Mouse (Mus musculus) left cerebral cortex, adult 11 months (tissue): ENCODE measurements at regions not wholly inside any gene's neighbourhood (a gene's known extent, or its start where the extent isn't known, plus 50 kb on each side); places are given as distances from the start of the nearest gene placed in this dataset.
A peak's percentile ranks its signal among the peaks of the same experiment; 100 is the strongest.

Experiments used
- DNase-seq: peaks from one replicate; pipeline ENCODE4 v3.0.0; 2022; ENCODE audit warnings: low spot score

DNA sequence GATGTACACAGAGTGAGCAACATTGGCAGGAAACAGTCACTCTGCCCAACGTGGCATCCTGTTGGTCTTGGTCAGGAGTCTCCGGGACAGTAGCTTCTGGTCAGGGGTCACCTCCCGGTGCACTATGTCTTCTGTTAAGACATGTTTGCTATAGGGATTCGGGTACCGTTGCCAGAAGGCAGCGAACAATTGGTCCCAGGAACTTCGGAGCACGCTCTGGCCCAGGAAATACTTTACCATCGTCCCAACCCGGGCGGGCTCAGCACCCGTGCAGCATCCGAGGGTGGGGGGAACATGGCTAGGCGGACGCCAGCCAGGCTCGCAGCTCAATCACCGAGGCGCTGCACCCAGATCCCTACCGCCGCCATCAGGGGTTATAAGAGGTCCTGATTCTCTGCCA lies 80.6 kb upstream of the Adam23 start:
- no peak for DNase-seq

DNA sequence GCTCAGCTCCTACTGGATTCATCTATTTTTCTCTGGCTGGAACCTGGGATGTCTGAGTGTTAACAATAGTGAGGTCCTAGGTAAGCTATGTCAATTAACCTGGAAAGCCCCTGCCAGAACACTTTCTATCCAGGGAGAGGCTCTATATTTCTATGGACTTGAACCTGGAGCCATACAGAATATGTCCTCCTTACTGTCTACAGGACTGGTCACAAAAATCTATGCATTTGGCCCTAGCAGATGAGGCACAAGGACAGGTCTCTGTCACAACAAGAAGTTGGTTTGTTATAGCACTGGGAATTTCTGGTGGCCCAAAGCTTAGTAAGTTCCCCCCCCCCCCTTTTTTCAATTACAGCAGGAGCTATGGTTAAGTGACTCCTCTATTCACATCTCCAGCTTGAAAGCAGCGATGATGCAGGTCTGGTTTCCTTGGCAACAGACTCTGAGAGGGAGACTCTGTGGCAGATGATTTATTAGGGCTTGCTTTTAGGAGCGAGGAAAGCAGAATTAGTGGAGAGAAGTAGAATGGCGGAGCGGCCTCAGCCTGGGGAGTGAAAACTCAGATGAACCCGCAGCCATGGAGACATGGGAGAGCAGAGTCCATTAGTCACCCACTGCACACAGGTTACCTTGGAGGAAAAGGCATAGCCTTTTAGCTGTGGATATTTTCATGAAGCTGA lies 77.9 kb upstream of the Adam23 start:
- DNase-seq = peak; percentile 12

DNA sequence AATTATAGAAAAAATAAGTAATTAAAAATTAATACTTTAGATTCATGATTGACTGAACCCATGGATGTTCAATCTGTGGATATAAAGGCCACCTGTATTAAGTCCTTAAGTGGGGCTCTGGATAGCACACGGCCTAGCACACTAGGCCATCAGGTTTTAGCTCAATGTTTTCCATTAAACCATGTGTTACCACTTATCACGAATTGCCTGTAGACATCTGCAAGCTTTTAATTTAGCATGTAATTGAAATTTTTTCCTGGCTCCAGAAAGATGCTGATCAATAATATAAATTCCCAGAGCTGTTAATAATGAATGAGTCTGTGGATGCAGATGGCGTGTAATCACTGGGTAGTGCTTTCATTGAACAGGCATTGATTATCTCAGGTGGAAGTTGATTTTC lies 76.8 kb upstream of the Adam23 start:
- no peak for DNase-seq

DNA sequence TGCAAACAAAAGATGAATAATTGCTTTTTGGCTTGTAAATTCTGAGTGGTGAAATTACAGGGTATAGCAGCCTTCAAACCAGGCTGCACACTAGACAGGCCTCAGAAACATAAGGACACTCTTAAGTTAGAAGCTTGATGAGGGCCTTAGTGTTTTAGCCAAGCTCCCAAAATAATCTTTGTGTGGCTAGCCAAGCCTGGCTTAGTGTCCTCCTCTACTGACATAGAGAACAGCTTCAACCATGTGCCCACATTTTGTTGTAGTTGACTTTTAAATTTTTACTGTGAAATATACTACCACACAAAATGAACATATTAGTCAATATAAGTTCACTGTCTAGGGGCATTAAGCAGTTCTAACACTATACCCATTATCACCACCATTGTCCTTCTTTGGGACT lies 76.1 kb upstream of the Adam23 start:
- DNase-seq = no peak

DNA sequence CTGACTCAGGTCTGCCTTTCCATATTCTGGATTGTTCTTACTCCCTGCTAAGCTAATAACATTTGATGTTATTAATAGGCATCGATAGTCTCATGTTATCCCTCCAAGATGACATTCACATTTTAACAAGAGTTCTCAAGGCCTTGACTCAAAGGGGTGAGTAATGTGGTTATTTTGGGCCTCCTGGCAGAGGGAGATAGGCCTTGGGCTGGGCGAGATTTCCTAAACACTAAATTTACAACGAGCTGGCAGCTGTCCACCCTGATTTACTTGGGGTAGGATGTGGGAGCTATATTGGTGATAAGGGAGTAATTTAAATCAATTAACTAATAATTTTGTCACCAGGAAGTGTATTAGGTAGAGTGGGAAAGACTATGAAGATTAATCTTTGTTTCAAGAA lies 62.6 kb upstream of the Adam23 start:
- DNase-seq = no peak

DNA sequence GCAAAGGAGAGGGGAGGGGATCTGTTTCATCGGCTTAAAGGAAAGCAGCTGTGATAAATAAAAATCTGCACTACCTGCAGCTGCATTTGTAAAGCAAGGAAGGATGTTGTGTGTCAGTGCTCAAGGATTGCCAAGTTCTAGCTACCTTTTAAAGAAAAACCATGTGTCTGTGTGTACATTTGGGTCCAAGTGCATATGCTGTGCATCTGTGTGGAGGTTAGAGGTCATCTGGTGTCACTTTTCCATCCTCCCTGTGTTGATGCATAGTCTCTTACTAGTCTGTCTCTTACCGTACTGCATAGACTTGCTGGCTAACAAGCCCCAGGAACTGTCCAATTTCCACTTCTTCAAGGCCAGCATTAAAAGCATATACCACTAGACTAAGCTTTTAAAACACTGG lies 60.6 kb upstream of the Adam23 start:
- DNase-seq = no peak

- DNase-seq = no peak
These were observed 50.3 kb upstream of the Adam23 start for GRCm38 (mm10) chr1:63395427-63395826.
